Mouse (Mus musculus) CH12.LX (cell line): ENCODE measurements around the gene Pknox2. TPM values are rescaled to one million over a fixed set of nuclear protein-coding genes. Genes with fewer than 3 reads are reported as not detected.

Experiments
- DNase-seq: peaks from one replicate; pipeline ENCODE4 v3.0.0-alpha.2; 2013; ENCODE audit errors: extremely low read depth
- H3K27ac ChIP-seq: 2 replicates; pipeline ENCODE4 v1.5.1; 2012; ENCODE audit warnings: low read depth, mild to moderate bottlenecking, control low read depth, moderate library complexity; ENCODE audit not compliant: insufficient read depth
- H3K27me3 ChIP-seq: replicated peaks from 2 replicates; pipeline ENCODE3; 2012; ENCODE audit warnings: inconsistent platforms
- H3K36me3 ChIP-seq, 2 experiments: replicated peaks in 1 of 2; 2 replicates each; pipeline versions ENCODE3 to v1.6.1; 2012; ENCODE audit warnings: inconsistent platforms in 1 of 2, low read length in 1 of 2, mild to moderate bottlenecking in 1 of 2, mixed read lengths in 1 of 2, moderate library complexity in 1 of 2; ENCODE audit not compliant: control insufficient read depth in 1 of 2, insufficient read depth in 1 of 2
- H3K4me1 ChIP-seq, 2 experiments: 2 replicates each; pipeline ENCODE4 v1.6.1; 2012; ENCODE audit warnings: inconsistent platforms in 1 of 2, moderate library complexity in 1 of 2; ENCODE audit not compliant: insufficient read depth in 2 of 2, control insufficient read depth in 1 of 2
- H3K4me2 ChIP-seq: 2 replicates; pipeline ENCODE4 v1.6.1; 2012; ENCODE audit warnings: low read depth, mild to moderate bottlenecking, control low read depth; ENCODE audit not compliant: poor library complexity, insufficient read depth, severe bottlenecking
- H3K4me3 ChIP-seq, 3 experiments: fragments of 150-350 bp in 1 of 3; sonication (generic) in 1 of 3; replicated peaks in 1 of 3; 2 replicates each; pipeline versions ENCODE3 to v1.5.1; 2011 to 2012; ENCODE audit warnings: low read depth in 2 of 3, low read length in 2 of 3, mild to moderate bottlenecking in 2 of 3, moderate library complexity in 2 of 3, control low read depth in 1 of 3, improper control_type of control experiment in 1 of 3, inconsistent platforms in 1 of 3, mixed read lengths in 1 of 3; ENCODE audit not compliant: poor library complexity in 1 of 3
- H3K79me2 ChIP-seq: replicated peaks from 2 replicates; pipeline ENCODE4 v1.6.1; 2012; ENCODE audit warnings: mild to moderate bottlenecking, moderate library complexity; ENCODE audit not compliant: control insufficient read depth, poor library complexity, insufficient read depth, severe bottlenecking; ENCODE audit errors: extremely low read depth
- H3K9ac ChIP-seq: 2 replicates; pipeline ENCODE4 v1.6.1; 2012; ENCODE audit warnings: low read depth, mild to moderate bottlenecking, control low read depth, moderate library complexity; ENCODE audit not compliant: insufficient read depth
- H3K9me3 ChIP-seq: replicated peaks from 2 replicates; pipeline ENCODE3; 2012; ENCODE audit warnings: low read length, inconsistent platforms, mixed read lengths
- CHD1 ChIP-seq: IDR thresholded peaks from 2 replicates; pipeline ENCODE4 v1.6.1; 2012; ENCODE audit warnings: low read depth, low read length, improper control_type of control experiment, inconsistent platforms
- CHD2 ChIP-seq: IDR thresholded peaks from 2 replicates; pipeline ENCODE4 v1.6.1; 2011; ENCODE audit warnings: low read length, improper control_type of control experiment
- ELF1 ChIP-seq: IDR thresholded peaks from 2 replicates; pipeline ENCODE4 v1.6.1; 2014; ENCODE audit warnings: low read depth, mild to moderate bottlenecking, inconsistent platforms, low read length, improper control_type of control experiment
- ETS1 ChIP-seq: conservative IDR thresholded peaks from 2 replicates; pipeline ENCODE4 v1.6.1; 2012; ENCODE audit warnings: low read depth, mild to moderate bottlenecking, inconsistent platforms, low read length, improper control_type of control experiment, moderate library complexity
- MAFK ChIP-seq: IDR thresholded peaks from 2 replicates; pipeline ENCODE4 v1.6.1; 2011; ENCODE audit warnings: low read length, improper control_type of control experiment; ENCODE audit not compliant: insufficient replicate concordance
- MXI1 ChIP-seq: IDR thresholded peaks from 2 replicates; pipeline ENCODE4 v1.6.1; 2011; ENCODE audit warnings: mild to moderate bottlenecking, low read depth, low read length, improper control_type of control experiment
- PAX5 ChIP-seq: IDR thresholded peaks from 2 replicates; pipeline ENCODE4 v1.6.1; 2012; ENCODE audit warnings: low read length, inconsistent platforms, mixed read lengths
- POLR2A ChIP-seq: IDR thresholded peaks from 2 replicates; pipeline ENCODE4 v1.6.1; 2011; ENCODE audit warnings: low read depth, mild to moderate bottlenecking, improper control_type of control experiment, low read length
- POLR2AphosphoS2 ChIP-seq: IDR thresholded peaks from 2 replicates; pipeline ENCODE4 v1.6.1; 2011; ENCODE audit warnings: low read depth, low read length, improper control_type of control experiment
- SIN3A ChIP-seq: IDR thresholded peaks from 2 replicates; pipeline ENCODE4 v1.6.1; 2012; ENCODE audit warnings: low read length, improper control_type of control experiment, inconsistent platforms
- SMC3 ChIP-seq: IDR thresholded peaks from 2 replicates; pipeline ENCODE4 v1.6.1; 2011; ENCODE audit warnings: low read depth, low read length, improper control_type of control experiment
- UBTF ChIP-seq: IDR thresholded peaks from 2 replicates; pipeline ENCODE4 v1.6.1; 2012; ENCODE audit warnings: low read depth, mild to moderate bottlenecking, inconsistent platforms, low read length, improper control_type of control experiment, moderate library complexity
- USF1 ChIP-seq: IDR thresholded peaks from 2 replicates; pipeline ENCODE4 v1.6.1; 2014; ENCODE audit warnings: low read depth, mild to moderate bottlenecking, inconsistent platforms, low read length, improper control_type of control experiment
- USF2 ChIP-seq: conservative IDR thresholded peaks from 2 replicates; pipeline ENCODE4 v1.6.1; 2011; ENCODE audit warnings: low read depth, low read length, improper control_type of control experiment
- ZMIZ1 ChIP-seq: IDR thresholded peaks from 2 replicates; pipeline ENCODE4 v1.6.1; 2012; ENCODE audit warnings: low read depth, mild to moderate bottlenecking, inconsistent platforms, low read length, improper control_type of control experiment
- ZNF384 ChIP-seq: IDR thresholded peaks from 2 replicates; pipeline ENCODE4 v1.6.1; 2012; ENCODE audit warnings: low read depth, low read length, improper control_type of control experiment, inconsistent platforms
- dilution Hi-C: fragments of 300-500 bp; cut with MboI; formaldehyde crosslinking; loops from 2 replicates; pipeline ENCODE4 v1.14.3; 2020; ENCODE audit warnings: low sequenced_read_pairs; ENCODE audit not compliant: extremely low pct_unique_long_range_greater_than_20kb, extremely low pct_ligation_motif_present
- in situ Hi-C: fragments of 300-500 bp; cut with MboI; formaldehyde crosslinking; loops from 3 replicates; pipeline ENCODE4 v1.14.3; 2019; ENCODE audit warnings: low sequenced_read_pairs, low pct_ligation_motif_present, low pct_unique_long_range_greater_than_20kb, mixed read lengths
- polyA plus RNA-seq: library from polyadenylated mRNA; unstranded; fragments of >175 nt; gene quantifications from 2 replicates; pipeline ENCODE4 v1.2.1, GENCODE M21; 2012; ENCODE audit warnings: low read depth; ENCODE audit not compliant: insufficient read length
- total RNA-seq, 2 experiments: library from RNA; depleted of rRNA; stranded (reverse); fragments of 300-350 nt in 1 of 2; fragments of >200 nt in 1 of 2; gene quantifications; 2 replicates each; pipeline ENCODE4 v1.2.3; 2012 to 2014

The Pknox2 gene
- total and polyA plus RNA-seq, 3 experiments, result 0.08 to 0.11 TPM; not detected in 1

DNA sequence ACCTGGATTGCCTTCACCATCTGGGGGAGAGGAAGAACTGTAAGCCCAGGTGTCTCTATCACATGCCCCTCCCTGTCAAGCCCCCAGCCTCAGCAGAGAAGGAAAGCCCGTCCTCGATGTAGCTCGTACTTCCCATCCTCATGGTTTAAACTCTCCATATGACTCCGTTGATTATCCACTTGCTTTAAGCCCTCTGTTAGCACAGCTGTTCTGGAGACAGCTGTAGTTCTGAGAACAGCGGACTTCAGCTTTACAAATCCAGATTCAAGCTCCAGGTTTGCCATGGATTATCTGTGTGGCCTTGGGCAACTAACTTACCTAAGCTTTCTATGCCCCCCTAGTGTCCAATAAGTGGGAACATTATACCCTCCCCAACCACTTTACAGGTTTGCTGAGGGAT lies 223.5 kb downstream of the Pknox2 start:
- dilution Hi-C loops, result no loop called here
- Histone ChIP-seq H3K9me3 (no peaks in the 10 kb centered on the region), H3K79me2 (no peaks in the 10 kb centered on the region), H3K27ac (no peak overlapping the region), H3K4me2 (no peak overlapping the region), H3K4me3 (no peak overlapping the region), H3K9ac (no peak overlapping the region)
- no peak for TF ChIP-seq POLR2AphosphoS2
- no peak for TF ChIP-seq USF1
- TF ChIP-seq MXI1, result no peak
- TF ChIP-seq ELF1, result no peak
- TF ChIP-seq SIN3A, result no peak
- TF ChIP-seq UBTF, result no peak
- TF ChIP-seq ETS1, result no peak
- TF ChIP-seq CHD1, result no peak
- no peak for TF ChIP-seq CHD2
- TF ChIP-seq ZNF384, result no peak
- TF ChIP-seq, all 38 proteins: peak for 0
- Histone ChIP-seq H3K27me3 (peaks cover 32% of the 10 kb centered on the region), H3K4me1 (no peaks in the 10 kb centered on the region), H3K36me3 (no peaks in the 10 kb centered on the region)
- DNase-seq, result no peak
- in situ Hi-C loops, result no loop called here

DNA sequence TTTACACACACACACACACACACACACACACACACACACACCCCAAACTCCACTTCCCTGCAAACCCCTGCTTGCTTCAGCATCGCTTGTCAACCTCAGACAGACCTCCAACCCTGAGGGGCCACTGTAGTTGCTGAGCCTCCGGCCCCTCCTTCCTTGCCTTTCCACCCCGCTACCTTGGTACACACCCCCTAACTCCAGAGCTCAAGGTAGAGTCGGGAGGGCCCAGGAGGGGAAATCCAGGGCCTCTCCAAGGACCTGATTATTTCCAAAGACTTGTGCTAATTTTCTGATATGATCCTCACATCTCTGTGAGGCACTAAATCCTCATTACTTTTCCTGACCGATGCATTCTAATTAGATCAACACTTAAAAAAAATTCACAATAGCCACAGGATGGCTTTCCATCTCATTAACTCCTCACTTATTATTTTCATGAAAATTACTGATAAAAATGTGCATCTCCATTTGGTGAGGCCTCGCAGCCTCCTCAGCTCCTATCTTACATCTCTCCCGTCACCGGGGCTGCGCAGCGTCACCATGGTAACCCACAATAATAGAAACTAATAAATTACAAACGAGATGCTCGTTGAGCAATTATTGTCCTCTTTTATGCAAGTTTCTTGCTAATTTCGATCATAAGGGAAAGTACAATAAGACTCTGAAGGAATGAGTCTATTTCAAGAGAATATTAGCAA lies 225.3 kb downstream of the Pknox2 start:
- dilution Hi-C loops, result no loop called here
- Histone ChIP-seq H3K79me2 (no peaks in the 10 kb centered on the region), H3K27ac (no peak overlapping the region), H3K4me2 (no peak overlapping the region), H3K9ac (no peak overlapping the region), H3K27me3 (peaks cover 42% of the 10 kb centered on the region), H3K9me3 (no peaks in the 10 kb centered on the region), H3K36me3 (no peaks in the 10 kb centered on the region), H3K4me1 (no peaks in the 10 kb centered on the region), H3K4me3 (no peak overlapping the region)
- no peak for DNase-seq
- TF ChIP-seq ELF1 (no peak), ZMIZ1 (no peak), ETS1 (no peak), MAFK (no peak), USF1 (no peak), POLR2A (no peak), PAX5 (no peak), SMC3 (no peak), USF2 (no peak)
- in situ Hi-C loops, result no loop called here
